Mouse (Mus musculus) E14TG2a.4 (cell line): Measurements from ENCODE around the gene Sec22a.

Experiments used
- H3K27me3 ChIP-seq: 2 replicates; pipeline ENCODE4 v1.6.1; 2014; ENCODE audit warnings: low read length, control low read depth; ENCODE audit not compliant: insufficient read depth
- H3K36me3 ChIP-seq: 2 replicates; pipeline ENCODE4 v1.6.1; 2014; ENCODE audit warnings: low read length, control low read depth; ENCODE audit not compliant: insufficient read depth
- H3K4me1 ChIP-seq: replicated peaks from 2 replicates; pipeline ENCODE4 v1.6.1; 2014; ENCODE audit warnings: low read depth, low read length, control low read depth
- H3K4me3 ChIP-seq: replicated peaks from 2 replicates; pipeline ENCODE4 v1.5.1; 2014; ENCODE audit warnings: mild to moderate bottlenecking, low read length
- H3K9me3 ChIP-seq: 2 replicates; pipeline ENCODE4 v1.6.1; 2014; ENCODE audit warnings: low read length, control low read depth
- CTCF ChIP-seq: conservative IDR thresholded peaks from 2 replicates; pipeline ENCODE4 v1.5.1; 2014; ENCODE audit warnings: low read length
- NANOG ChIP-seq: IDR thresholded peaks from 2 replicates; pipeline ENCODE4 v1.6.1; 2014; ENCODE audit warnings: borderline replicate concordance, low read length, mixed read lengths
- POU5F1 ChIP-seq: IDR thresholded peaks from 2 replicates; pipeline ENCODE4 v1.6.1; 2014; ENCODE audit warnings: low read length, borderline replicate concordance

Gene Sec22a

GRCm38 (mm10) chr16:35385654-35386053 lies 21.9 kb upstream of the Sec22a start:
- TF ChIP-seq NANOG: no peak
- TF ChIP-seq POU5F1: no peak
- TF ChIP-seq CTCF: no peak

GRCm38 (mm10) chr16:35380048-35380447 lies 16.3 kb upstream of the Sec22a start:
- Histone ChIP-seq H3K36me3 (no peaks in the 10 kb centered on the region), H3K27me3 (no peaks in the 10 kb centered on the region), H3K9me3 (no peaks in the 10 kb centered on the region), H3K4me3 (no peak overlapping the region), H3K4me1 (no peaks in the 10 kb centered on the region)
- TF ChIP-seq POU5F1: no peak
- no peak for TF ChIP-seq NANOG
- no peak for TF ChIP-seq CTCF

More at GRCm38 (mm10) chr16:35385654-35386053, 21.9 kb upstream of the Sec22a start:
- Histone ChIP-seq H3K4me1 (no peaks in the 10 kb centered on the region), H3K36me3 (no peaks in the 10 kb centered on the region), H3K27me3 (no peaks in the 10 kb centered on the region), H3K4me3 (no peak overlapping the region), H3K9me3 (peaks cover 7% of the 10 kb centered on the region)

- H3K27me3 ChIP-seq: no peaks in the 10 kb centered on the region
- no peak for TF ChIP-seq NANOG
- no peak for TF ChIP-seq POU5F1
- TF ChIP-seq CTCF: no peak
- no peaks in the 10 kb centered on the region for H3K4me1 ChIP-seq
- H3K4me3 ChIP-seq: no peak overlapping the region
- H3K9me3 ChIP-seq: no peaks in the 10 kb centered on the region
- no peaks in the 10 kb centered on the region for H3K36me3 ChIP-seq
These were observed 15.6 kb upstream of the Sec22a start for GRCm38 (mm10) chr16:35379344-35379743.

GRCm38 (mm10) chr16:35364063-35364428 lies 328 bp upstream of the Sec22a start:
- Histone ChIP-seq H3K36me3 (peaks cover 16% of the 10 kb centered on the region), H3K4me1 (peaks cover 29% of the 10 kb centered on the region), H3K4me3 (peak overlapping the region; percentile 95), H3K27me3 (no peaks in the 10 kb centered on the region), H3K9me3 (no peaks in the 10 kb centered on the region)
- TF ChIP-seq NANOG: no peak
- TF ChIP-seq POU5F1: no peak
- no peak for TF ChIP-seq CTCF

- H3K36me3 ChIP-seq: peaks cover 24% of the 10 kb centered on the region
These were observed 1.5 kb downstream of the Sec22a start for GRCm38 (mm10) chr16:35362221-35362620.

GRCm38 (mm10) chr16:35360593-35360992 lies 3.1 kb downstream of the Sec22a start:
- TF ChIP-seq NANOG (no peak), CTCF (peak; percentile 92)
- no peak overlapping the region for H3K4me3 ChIP-seq
- H3K36me3 ChIP-seq: peaks cover 28% of the 10 kb centered on the region
- no peaks in the 10 kb centered on the region for H3K27me3 ChIP-seq
- H3K9me3 ChIP-seq: no peaks in the 10 kb centered on the region
- peaks cover 29% of the 10 kb centered on the region for H3K4me1 ChIP-seq

More at GRCm38 (mm10) chr16:35362221-35362620, 1.5 kb downstream of the Sec22a start:
- no peaks in the 10 kb centered on the region for H3K27me3 ChIP-seq
- H3K9me3 ChIP-seq: no peaks in the 10 kb centered on the region
- no peak overlapping the region for H3K4me3 ChIP-seq
- H3K4me1 ChIP-seq: peaks cover 29% of the 10 kb centered on the region
- no peak for TF ChIP-seq CTCF
- TF ChIP-seq POU5F1: no peak
- TF ChIP-seq NANOG: no peak

- Histone ChIP-seq H3K36me3 (peaks cover 37% of the 10 kb centered on the region), H3K4me3 (no peak overlapping the region), H3K4me1 (peaks cover 13% of the 10 kb centered on the region), H3K27me3 (no peaks in the 10 kb centered on the region), H3K9me3 (no peaks in the 10 kb centered on the region)
- TF ChIP-seq CTCF (no peak), POU5F1 (no peak), NANOG (no peak)
These were observed 6.3 kb downstream of the Sec22a start for GRCm38 (mm10) chr16:35357449-35357848.

GRCm38 (mm10) chr16:35330451-35330850 lies 33.3 kb downstream of the Sec22a start:
- H3K27me3 ChIP-seq: no peaks in the 10 kb centered on the region
- H3K36me3 ChIP-seq: peaks cover 12% of the 10 kb centered on the region
- TF ChIP-seq NANOG: no peak
- no peak for TF ChIP-seq CTCF
- TF ChIP-seq POU5F1: no peak
- no peaks in the 10 kb centered on the region for H3K4me1 ChIP-seq
- no peak overlapping the region for H3K4me3 ChIP-seq
- no peaks in the 10 kb centered on the region for H3K9me3 ChIP-seq

- Histone ChIP-seq H3K27me3 (no peaks in the 10 kb centered on the region), H3K36me3 (no peaks in the 10 kb centered on the region), H3K9me3 (no peaks in the 10 kb centered on the region), H3K4me1 (no peaks in the 10 kb centered on the region), H3K4me3 (no peak overlapping the region)
- TF ChIP-seq NANOG (no peak), CTCF (no peak), POU5F1 (no peak)
These were observed 43.9 kb downstream of the Sec22a start for GRCm38 (mm10) chr16:35319773-35320172.
